Mouse (Mus musculus): Measurements from ENCODE around the gene Igf1r.

- TF ChIP-seq CTCF (IDR thresholded peaks at IDR 0.05; ENCODE audit: insufficient read depth, low read length) (no peak), POLR2A (IDR thresholded peaks at IDR 0.05; ENCODE audit: borderline replicate concordance, extremely low read depth, low read depth, low read length) (no peak)
Observed at GRCm38 (mm10) chr7:68038846-68039245, 86.2 kb downstream of the Igf1r start.

Measured in lung, adult 2 months (tissue).